Mouse (Mus musculus): ENCODE measurements at regions not wholly inside any gene's neighbourhood (a gene's known extent, or its start where the extent isn't known, plus 50 kb on each side); places are given as distances from the start of the nearest gene placed in this dataset.

DNA sequence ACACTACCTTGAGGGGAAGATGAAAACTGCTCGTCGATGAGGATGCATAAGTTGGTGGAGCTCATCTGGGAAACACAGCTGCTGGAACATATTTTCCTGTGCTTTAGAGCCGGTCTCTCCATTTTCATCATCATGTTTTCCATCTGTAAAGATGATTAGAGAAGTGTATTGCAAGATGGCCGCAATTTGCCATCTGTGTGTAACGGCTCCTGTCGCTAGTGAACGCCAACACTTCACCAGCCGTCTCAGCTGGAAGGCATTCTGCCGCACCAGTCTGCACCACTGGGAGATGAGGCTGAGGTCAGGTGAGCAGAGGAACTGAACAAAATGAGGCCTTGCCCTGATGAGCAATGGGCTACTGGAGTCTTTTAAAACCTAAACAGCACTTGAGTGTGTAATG, 57.4 kb downstream of the Gm21962 start:
- no peak for DNase-seq (ENCODE audit: inconsistent age in 2 of 2, low spot score in 1 of 2)

GRCm38 (mm10) chr3:137729421-137729820, 58.1 kb downstream of the Gm21962 start:
- no peak for DNase-seq (ENCODE audit: inconsistent age in 2 of 2, low spot score in 1 of 2)

DNA sequence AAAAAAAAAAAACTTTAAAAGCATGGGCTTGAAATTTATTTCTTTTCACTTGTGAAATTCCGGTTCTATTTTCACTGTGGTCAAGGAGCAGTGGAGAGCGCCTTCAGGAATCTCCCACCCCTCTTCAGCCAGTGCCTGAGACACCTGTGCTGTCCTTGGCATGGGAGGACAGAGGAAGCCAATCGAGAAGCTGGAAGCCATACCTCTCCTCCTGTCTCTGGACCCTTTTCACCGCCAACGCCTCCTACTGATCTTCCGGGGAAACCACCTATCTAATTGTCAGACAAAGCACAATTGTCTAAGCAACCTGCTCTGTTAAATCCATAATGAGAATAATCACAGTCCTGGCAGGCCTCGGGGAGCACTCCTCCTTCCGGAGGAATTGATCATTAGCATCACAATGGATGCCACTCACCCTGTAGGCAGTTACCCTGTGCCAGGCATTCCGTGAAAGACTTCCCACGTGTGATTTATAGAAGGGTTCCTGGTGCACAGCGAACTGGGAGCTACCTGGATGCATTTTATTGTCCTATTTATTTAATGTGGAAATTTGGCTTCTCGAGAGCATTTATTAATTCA, 66.0 kb downstream of the Gm21962 start:
- no peak for DNase-seq (ENCODE audit: inconsistent age in 2 of 2, low spot score in 1 of 2)

- DNase-seq (ENCODE audit: inconsistent age in 2 of 2, low spot score in 1 of 2): no peak
These were observed 70.2 kb downstream of the Gm21962 start for GRCm38 (mm10) chr3:137741528-137741927.

GRCm38 (mm10) chr3:137742119-137742518, 70.8 kb downstream of the Gm21962 start:
- DNase-seq (ENCODE audit: inconsistent age in 2 of 2, low spot score in 1 of 2): no peak

DNA sequence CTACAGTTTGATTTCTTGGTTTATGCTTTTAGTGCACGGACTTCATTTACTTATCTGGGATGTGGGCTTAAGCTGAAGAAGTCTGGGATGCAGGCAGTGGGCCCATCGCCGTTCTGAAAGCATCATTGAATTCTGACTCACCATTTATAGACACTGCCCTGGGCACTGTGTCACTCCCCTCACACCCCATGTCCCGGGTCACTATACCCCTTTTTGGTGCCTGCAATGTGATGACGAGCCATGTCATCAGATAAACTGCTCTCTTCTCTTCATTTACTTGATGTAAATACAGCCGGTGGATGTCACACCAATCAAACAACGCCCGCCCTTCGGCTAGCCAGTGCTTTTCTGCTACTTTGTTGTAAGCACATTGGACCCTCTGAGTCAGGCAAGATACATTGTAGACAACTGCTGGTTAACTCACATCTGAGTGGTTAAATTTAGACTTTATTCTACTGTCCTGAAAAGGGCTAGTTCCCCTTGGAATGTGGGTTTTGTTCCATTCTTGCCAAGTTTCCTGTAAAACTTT, 80.5 kb downstream of the Gm21962 start:
- DNase-seq (ENCODE audit: inconsistent age in 2 of 2, low spot score in 1 of 2): no peak

DNA sequence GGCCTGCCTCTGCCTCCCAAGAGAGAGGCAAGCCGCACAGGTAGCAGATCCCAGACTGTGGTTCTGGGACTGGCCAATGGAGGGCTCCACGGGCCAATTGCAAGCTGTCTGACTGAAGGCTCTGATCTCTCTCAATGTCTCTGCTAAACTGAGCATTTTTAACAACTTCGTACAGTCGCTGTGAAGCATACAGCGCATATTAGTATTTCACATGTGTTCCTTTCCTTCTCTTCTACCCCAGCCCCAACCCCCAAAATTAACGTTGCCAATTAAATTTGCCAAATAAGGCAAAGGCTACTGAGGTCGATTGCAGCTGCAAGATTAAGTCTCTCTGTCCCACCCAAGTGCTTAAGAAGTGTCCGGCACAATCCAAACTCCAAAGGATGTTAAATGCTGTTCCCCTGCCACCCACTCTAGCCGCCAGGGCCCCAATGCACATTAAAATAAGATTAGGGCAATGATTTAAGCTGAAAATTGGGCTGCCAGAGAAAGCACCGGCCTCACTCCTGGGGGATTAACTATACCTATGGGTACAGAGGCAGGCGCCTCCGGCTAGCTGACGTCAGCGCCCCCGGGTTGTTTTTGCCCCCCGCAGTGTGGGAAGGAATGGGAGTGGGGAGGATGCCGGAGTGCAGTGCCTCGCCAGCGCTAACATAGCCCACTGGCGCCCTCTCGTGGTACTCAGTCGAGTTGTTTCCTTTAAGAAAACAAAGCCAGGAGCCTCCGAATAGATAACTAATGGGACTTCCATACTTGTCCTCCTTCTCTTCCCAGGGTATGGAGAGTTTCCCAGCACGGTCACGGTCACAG, 81.3 kb downstream of the Gm21962 start:
- DNase-seq (ENCODE audit: inconsistent age in 2 of 2, low spot score in 1 of 2): peak; percentile 72 to 89

DNA sequence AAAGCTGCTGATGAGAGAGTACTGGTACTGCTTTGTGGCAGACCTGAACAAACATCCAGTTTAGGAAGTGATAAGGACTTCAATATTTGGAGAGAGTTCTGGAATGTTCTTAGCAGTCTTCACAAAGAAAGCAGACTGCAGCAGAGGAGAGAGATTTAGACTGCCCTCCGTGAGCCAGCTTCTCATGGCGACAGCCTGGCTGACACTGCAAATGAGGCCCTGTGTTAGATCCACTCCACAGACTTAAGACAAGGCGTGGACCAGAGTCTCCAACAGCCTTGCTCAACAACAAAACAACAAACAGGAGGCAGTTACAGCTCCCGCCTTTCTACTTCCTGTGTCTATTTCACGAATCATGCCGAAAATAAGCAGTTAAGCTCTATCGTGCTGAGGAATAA, 81.9 kb downstream of the Gm21962 start:
- DNase-seq (ENCODE audit: inconsistent age in 2 of 2, low spot score in 1 of 2): no peak

GRCm38 (mm10) chr3:137755391-137755790, 84.1 kb downstream of the Gm21962 start:
- DNase-seq (ENCODE audit: inconsistent age in 2 of 2, low spot score in 1 of 2): no peak

DNA sequence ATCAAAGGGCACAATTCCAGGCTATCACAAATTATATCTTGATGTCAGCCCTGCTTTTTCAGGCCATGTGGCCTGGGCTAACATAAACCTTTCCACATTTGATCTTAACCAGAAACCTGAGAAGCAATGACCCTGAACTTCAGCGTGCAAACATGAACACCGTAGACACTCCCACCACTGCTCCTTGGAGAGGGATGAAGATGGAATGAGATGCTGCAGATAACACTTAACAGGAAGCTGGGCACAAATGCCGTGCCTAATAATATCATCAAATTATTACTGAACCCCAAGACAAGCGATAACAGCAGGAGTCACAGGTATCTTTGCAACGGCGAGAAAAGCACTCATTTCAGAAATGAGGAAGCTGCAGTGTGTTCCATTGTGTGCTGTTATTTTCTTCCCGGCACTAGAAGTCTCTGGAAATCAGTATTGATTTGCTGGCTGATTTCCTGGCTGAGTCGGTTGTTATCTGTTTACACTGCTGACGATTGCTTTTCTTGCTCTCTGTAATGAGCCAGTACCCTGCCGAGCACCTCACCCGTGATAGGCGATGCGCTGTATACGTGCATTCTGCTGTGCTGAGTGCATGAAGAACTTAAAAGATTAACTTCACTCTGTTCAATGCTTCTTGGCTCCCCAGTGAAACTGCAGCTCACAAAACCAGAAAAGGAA, 91.0 kb downstream of the Gm21962 start:
- no peak for DNase-seq (ENCODE audit: inconsistent age in 2 of 2, low spot score in 1 of 2)

DNA sequence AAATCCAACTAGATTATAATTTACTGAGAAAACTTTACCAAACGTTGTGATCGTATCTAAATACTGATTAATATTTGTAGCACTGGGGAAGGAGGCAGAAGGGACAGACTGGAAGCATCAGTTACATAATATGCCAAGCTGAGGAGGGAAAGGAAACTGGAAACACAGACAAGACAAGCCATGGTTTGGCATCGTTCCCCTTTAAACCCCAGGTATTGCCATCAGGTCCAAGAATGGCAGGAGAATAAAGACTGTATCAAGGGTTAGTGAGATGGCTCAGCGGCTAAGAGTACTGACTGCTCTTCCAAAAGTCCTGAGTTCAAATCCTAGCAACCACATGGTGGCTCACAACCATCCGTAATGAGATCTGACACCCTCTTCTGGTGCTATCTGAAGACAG, 92.1 kb downstream of the Gm21962 start:
- DNase-seq (ENCODE audit: inconsistent age in 2 of 2, low spot score in 1 of 2): no peak

DNA sequence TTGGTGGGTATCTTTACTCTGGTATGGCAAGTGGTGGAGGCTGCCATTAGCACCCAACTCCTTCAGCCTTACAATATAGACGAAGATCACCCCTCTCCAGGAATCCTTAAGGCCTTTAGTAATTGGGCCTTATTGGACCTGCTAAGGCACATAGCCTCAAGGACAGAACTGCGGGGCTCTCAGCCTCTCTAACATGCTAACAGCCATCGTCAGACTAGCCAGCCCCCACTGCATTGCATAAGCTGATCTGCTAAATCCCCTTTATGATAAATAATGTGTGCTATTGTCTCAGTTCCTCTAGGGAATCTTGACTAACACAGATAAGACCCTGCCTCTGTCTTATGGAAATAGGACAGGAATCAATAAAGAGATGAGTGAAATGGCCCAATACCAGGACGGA, 95.7 kb upstream of the H2afz start:
- no peak for DNase-seq (ENCODE audit: inconsistent age in 2 of 2, low spot score in 1 of 2)

- DNase-seq (ENCODE audit: inconsistent age in 2 of 2, low spot score in 1 of 2): no peak
These were observed 89.0 kb upstream of the H2afz start for GRCm38 (mm10) chr3:137775076-137775849.

- DNase-seq (ENCODE audit: inconsistent age in 2 of 2, low spot score in 1 of 2): peak in 1 of 2 experiments; percentile 65
These were observed 86.2 kb upstream of the H2afz start for GRCm38 (mm10) chr3:137778113-137778512.

DNA sequence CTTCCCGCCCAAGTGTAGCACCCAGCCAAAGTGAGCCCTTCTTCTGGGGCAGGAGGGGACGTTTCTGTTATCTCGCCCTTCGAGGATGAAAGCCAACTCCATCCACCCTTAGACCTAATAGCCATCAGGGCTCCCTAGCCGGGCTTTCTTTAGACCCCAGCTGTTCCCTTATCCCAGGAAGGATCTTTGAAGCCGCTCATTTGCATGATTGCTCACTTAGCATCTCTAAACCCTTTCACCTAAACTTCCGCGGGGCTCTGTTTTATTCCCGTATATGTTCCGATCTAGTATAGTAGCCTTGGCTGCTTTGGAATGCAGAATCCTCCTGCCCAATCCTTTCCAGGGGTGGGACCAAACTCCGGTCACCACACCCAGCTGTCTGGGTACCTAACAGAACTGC, 84.3 kb upstream of the H2afz start:
- no peak for DNase-seq (ENCODE audit: inconsistent age in 2 of 2, low spot score in 1 of 2)

- no peak for DNase-seq (ENCODE audit: inconsistent age in 2 of 2, low spot score in 1 of 2)
These were observed 81.5 kb upstream of the H2afz start for GRCm38 (mm10) chr3:137782836-137783235.

GRCm38 (mm10) chr3:137783937-137784911, 80.1 kb upstream of the H2afz start:
- no peak for DNase-seq (ENCODE audit: inconsistent age in 2 of 2, low spot score in 1 of 2)

- DNase-seq (ENCODE audit: inconsistent age in 2 of 2, low spot score in 1 of 2): no peak
These were observed 79.1 kb upstream of the H2afz start for GRCm38 (mm10) chr3:137785224-137785623.

DNA sequence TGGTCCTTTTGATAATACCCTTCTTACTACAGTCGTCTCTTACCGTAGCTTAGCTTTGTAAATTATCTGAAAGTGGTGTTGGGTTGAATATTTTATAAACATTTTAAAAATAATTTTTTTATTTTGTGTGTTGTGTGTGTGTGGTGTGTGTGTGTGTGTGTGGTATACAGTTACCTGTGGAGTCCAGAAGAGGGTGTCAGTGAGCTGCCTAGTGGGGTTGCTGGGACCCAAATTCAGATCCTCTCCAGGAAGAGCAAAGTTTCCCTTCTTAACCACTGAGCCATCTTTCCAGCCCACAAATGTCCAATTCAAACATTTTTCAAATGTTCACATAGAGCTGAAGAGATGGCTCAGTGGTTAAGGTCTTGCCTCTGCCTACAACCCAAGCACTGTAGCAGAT, 78.4 kb upstream of the H2afz start:
- no peak for DNase-seq (ENCODE audit: inconsistent age in 2 of 2, low spot score in 1 of 2)

DNA sequence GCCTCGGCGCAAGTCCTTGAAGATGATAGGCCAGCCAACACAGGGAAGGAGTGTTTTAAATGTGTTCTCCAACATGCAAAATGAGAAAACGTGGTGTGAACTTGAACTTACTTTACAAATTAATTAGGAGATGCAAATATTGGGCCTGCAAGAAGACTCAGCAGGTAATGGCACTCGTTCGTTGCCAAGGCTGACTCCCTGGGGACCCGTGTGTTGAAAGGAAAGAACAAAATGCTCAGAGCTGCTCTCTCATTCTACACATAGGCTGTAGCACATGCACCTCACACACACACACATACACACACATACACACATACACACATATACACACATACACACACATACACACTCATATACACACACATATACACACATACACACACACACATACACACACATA, 74.6 kb upstream of the H2afz start:
- no peak for DNase-seq (ENCODE audit: inconsistent age in 2 of 2, low spot score in 1 of 2)
